Mouse (Mus musculus) brain, embryonic 18.5 days (tissue): ENCODE data around the gene Fan1.

Source experiments
- DNase-seq: peaks from one replicate; pipeline ENCODE4 v3.0.0-alpha.2; 2012; ENCODE audit warnings: low read depth, low spot score

The Fan1 gene

DNA sequence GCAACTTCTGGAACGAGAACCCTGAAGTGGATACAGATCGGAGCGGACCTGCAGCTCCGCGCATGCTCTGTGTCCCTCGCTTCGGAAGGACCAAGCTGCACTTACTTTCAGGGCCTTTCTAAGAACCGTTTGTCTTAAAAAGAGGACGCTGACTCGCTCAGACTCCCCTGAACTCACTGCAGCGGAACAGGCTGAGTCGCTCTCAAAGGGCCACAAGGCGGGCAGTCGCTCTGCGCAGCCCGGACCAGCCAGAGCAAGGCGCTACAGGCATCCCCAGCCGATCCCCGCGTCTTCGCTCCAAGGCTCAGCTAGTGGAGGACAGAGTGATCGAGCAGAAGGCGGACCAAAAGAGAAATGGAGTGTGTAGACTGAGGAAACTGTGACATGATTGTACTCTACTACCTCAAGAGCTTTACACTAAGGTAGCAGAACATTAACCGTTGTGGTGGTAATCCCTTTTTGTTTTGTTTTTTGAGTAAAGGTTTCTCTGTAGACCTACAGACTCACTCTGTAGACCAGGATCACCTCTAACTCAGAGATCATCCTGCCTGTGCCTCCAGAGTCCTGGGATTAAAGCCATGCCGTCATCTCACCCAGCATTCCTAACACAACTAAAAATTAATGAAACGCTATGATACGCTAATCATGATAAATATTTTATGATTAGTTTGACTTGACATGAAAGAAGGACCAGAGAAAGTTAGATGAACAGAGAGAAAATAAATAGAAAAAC, at the start of gene Fan1:
Fan1 (minus strand) TSS at position 266 of the 733 bp plus-strand sequence.
- peak; percentile 59 for DNase-seq

DNA sequence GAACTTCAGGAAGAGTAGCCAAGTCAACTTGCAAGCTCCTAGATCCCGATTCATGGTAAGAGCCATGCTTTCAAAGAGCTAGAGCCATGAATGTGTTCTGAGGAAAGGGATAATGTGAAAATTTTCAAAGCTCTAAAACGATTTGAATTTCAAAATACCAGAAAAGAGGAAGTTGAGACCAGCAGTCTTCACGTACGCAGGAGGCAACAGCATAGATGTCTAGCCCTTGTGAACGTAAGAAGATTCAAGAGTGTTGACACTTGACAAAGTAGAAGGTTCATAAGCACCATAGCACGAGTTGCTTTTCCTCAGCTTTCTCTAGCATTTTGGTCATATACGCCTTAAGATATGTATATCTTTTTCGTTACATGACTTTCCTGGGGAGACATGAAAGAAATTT, 30.1 kb upstream of the Fan1 start:
- DNase-seq = no peak

DNA sequence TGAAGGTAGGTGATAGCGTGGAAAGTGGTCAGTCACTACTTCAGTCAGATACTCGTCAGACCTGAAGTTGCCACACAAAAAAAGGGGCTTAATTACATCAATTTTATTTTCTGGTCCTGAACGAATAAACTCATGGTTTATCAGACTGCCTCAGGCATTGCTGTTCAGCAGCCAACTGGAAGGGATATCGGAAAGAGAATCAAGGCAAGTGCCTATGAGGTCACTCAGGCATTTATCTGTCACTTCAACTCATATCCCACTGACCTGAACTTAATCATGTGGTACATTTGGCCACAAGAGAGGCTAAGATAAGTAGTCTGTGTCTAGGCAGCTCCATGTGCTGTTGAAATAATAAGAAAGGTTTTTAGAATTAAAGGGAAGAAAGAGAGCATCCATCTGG, 28.6 kb upstream of the Fan1 start:
- no peak for DNase-seq

- DNase-seq = no peak
Measured at GRCm38 (mm10) chr7:64400725-64401124, 26.8 kb upstream of the Fan1 start.

DNA sequence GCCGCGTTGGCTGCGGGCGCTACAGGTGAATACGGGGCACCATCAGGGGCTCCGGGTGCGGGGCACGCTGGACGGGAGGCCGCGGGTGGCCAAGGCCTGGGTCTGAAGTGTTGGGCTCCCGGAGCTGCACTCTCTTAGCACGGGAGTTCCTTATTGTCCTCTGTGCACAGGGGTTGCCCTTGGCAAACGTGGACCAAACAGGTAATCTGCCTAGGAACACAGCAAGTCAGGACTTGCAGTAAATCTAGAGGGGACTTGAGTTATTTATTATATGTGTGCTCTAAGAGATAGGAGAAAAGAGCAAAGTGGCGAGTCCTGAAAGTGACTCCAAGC, 18.9 kb upstream of the Fan1 start:
- DNase-seq = no peak

GRCm38 (mm10) chr7:64392122-64392818, 18.4 kb upstream of the Fan1 start, which contains the start of the genes Mphosph10 and Mcee:
Gene Mphosph10, minus strand, starts transcription at chr7:64392268.
Gene Mcee, plus strand, starts transcription at chr7:64392607.
- DNase-seq = peak; percentile 90

- no peak for DNase-seq
Measured at GRCm38 (mm10) chr7:64391479-64391878, 17.6 kb upstream of the Fan1 start.

DNA sequence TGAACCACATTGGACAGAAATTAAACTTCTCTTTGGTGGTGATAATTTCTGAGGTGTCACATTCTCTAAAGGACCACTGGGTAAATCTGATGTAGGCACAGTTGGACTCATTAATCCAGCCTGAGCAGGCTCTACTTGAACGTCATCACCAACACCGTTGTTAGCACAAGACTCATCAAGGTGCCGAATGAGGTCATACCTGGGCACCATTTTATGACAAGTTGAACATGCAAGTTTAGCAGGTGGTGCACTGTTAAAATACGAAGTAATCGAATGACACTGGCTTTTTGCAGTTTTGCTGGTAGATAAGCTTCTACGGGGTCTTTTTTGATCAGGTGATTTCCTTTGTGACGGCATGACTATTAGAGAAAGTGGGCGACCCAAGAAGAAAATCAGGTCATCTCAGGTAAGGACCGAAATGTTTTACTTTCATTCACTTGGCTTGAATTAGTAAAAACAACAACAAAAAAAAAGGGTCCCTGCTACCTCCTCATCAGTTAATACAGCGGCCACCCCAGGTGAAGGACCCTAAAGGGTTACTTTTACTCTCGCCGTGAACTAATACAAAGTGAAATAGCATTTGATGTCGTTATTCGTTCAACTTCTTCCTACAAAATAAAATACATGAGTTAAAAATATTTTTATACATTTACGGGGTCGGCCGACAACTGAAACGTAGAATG, 607 bp downstream of the Fan1 start:
- no peak for DNase-seq

- no peak for DNase-seq
Measured at GRCm38 (mm10) chr7:64371940-64372878, 1.7 kb downstream of the Fan1 start.

- DNase-seq = no peak
Measured at GRCm38 (mm10) chr7:64369841-64370240, 4.1 kb downstream of the Fan1 start.

GRCm38 (mm10) chr7:64365863-64366262, 8.0 kb downstream of the Fan1 start:
- DNase-seq = no peak

- DNase-seq = no peak
Measured at GRCm38 (mm10) chr7:64360586-64360945, 13.3 kb downstream of the Fan1 start.

DNA sequence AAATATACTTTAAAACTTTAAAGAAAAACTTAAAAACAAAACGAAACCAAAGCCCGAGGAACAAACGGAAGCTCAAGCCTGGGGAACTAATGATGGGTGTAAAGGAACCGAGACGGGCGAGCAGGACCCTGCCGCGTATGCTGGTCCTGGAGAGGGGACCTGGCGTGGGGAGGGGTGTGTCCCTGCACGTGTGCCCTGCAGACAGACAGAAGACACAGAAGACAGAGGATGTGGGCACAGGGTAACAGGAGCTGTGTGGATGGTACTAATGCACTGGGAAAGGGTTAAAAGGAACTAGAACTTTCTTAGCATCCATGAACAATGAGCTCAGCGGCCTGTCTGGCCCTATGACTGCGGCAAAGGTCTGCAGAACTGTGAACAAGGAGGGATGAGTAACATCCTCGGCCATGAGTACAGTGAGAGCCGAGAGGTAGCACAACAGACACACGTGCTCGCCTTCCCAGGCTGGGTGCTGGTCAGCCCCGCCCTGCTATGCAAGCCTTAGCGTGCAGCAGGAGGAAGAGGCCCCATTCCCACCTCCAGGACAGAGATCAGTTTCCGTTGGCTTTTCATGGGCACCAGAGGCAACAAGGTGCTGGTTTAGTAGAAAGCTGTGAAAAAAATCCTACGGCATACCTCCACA, 13.8 kb downstream of the Fan1 start:
- no peak for DNase-seq

DNA sequence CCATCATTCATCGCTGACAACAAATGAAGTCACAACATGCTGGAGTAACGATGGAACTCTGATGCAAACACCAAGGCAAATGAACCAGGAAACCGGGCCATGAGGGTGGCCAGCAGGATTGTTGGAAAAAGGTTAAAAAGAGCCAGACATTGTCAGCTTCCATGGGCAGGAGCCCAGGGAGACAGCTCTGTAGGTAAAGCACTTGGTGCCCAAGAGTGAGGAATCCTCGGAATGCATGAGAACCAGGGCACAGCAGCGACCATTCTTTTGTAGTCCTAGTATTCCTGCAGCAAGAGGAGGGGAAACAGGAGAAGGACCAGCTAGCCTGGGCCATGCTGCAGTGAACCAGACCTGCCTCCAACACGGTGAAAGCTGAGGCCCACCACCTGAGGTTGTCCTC, 15.2 kb downstream of the Fan1 start:
- no peak for DNase-seq

DNA sequence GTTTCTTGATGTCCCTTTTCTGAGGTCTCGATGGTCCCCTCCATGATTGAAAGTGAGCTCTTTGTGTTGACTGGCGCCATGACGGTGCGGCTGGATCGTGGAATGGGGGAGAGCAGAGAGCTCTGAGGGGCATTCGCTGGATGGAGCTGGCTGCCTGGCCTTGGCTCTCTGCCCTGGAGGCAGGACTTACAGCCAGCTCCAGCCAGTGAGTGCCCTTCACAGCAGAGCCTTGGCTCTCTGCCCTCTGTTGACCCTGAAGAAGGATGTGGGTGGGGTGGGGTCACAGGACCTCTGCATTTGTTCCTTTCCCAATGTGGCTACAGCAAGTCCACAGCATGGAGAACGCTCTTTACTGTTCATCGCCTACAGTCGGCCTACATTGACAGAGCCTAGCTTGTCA, 16.5 kb downstream of the Fan1 start:
- DNase-seq = no peak

- DNase-seq = no peak
Measured at GRCm38 (mm10) chr7:64356661-64357060, 17.2 kb downstream of the Fan1 start.

DNA sequence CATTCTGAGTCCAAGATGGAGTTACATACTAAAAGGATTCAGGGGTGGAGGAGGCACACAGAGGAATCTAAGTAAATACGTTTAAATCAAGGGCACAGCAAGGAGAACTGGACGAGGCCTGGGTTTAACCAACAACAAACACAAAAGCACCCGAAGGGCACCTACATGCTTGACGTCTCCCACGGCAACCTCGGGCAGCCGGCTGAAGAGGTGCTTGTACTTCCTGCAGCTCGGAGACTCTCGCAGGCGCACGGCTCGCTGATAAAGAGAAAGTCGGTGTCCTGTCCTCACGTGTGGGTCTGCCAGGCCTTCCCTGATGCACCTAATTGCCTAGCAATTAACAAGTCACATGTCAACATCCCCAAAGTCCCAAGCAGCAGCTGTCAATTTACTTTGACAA, 19.7 kb downstream of the Fan1 start:
- no peak for DNase-seq

DNA sequence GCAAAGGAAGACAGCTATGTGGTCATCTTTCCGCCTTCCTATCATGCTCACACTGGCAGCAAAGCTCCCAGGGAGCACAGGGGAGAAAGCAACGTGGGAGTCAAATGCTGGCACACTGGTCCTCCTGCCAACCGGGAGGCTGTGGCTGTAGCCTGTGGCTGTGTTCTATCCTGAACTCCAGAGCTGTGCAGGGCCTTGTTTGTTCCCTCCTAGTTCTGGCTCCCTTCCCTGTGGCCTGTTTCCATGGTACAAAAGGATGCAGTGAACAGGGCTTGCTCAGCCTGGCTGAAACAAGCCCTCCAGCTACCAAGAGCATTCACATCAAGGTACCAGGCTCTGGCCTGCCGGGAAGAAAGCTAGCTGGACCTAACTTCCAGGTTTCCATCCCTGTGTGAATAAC, 22.8 kb downstream of the Fan1 start:
- peak; percentile 60 for DNase-seq

DNA sequence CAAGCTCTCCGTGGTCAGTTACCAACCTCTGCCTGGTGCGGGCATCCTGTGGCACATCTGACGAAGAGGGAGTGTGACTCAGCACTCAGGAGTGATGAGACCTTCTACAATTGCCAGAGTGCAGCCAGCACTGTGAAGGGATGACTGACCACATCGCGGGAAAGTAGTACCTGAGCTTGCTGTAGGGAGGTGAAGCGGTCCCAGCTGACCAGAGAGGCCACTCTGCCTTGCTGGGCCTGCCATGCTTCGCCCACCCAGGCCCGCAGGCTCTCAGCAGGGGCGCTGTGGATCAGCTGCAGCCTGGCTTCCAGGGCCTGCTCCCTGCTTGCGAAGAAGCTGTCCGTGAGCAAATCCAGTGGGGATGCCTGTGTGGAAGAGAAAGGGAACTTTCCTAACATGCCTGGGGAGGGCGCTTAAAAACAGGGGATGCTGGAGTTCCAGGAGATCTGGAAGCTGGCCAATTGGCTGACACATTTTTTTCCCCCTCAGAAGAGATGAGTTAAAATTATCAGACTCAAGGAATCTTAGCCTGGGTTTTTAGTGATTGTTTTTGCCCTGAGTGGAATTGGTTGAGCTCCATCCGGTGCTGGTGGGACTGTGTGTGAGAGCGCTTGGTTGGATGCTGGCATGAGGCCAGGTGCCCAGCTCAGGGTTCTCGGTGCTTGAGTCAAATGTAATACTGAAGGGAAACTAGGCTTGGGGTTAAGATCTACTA, 24.6 kb downstream of the Fan1 start:
- no peak for DNase-seq

DNA sequence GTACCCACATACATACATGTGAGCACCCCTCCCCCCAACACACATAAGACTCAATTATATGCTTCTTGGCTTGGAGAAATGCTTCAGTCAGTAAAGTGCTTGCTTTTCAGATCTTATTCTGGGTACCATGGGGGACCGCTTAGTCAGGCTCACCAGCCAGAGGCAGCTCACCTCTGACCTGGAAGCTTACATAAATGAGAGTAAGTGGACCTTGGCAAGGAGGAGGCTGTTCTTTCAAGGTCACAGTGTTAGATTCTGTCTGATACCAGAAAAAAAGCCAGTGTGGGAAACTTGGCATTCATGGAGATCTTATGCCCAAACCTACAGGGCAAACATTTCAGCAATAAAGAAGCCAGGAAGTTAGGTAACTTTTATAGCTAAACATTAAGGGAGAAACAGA, 26.1 kb downstream of the Fan1 start:
- no peak for DNase-seq

DNA sequence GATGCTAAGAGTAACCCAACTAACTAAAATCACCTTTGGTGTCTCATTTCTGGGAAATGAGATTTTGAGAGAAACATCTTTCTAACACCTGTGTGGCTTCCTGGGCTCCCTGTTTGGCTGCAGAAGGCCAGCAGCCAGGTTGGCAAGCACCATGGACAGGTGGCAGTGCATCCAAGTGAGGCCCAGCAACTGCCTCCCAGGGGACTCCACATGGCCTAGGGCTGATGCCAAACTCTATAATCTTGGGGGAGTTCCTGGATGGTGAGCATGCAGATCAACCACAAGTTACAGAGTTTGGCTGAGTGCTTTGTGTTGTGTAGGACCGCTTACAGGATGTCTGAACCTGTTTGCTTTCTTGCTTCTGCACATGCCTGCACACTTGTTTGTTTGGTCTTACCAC, 41.2 kb downstream of the Fan1 start:
- no peak for DNase-seq
